In genomic region chr11:101646283-101646794, GRCm38 (mm10) we compare ENCODE assay signal across 11 mouse cellular contexts. TPM values are rescaled to one million over a fixed set of nuclear protein-coding genes. Genes with fewer than 3 reads are reported as not detected.
DNase-seq lines count a peak whose midpoint lies in the region; ATAC-seq and TF ChIP-seq lines count a peak whose summit lies in the region.
"Not testable (repeated sequence)": the region's sequence is repeated elsewhere in the genome, so short reads cannot be mapped to it uniquely, and the experiment has no call there.
"Had no signal": no experiment of that assay in that cellular context is flagged by ENCODE, and none has a peak within 500 bp of the region (broad histone marks: within the 10 kb centered on the region; RNA-seq: fewer than 3 reads in every experiment).

No protein-coding gene starts in this region.

- peak overlapping the region; percentile 64 for H3K9ac ChIP-seq in MEL (ENCODE audit: control insufficient read depth, low read depth, low read length, poor library complexity, severe bottlenecking)
- H3K9ac ChIP-seq in embryonic facial prominence, embryonic 13.5 days = peak overlapping the region; percentile 67
- H3K9ac ChIP-seq in forebrain, postnatal 0 days = peak overlapping the region; percentile 76
- H3K9ac ChIP-seq in hindbrain, embryonic 13.5 days = peak overlapping the region; percentile 66
- peak overlapping the region; percentile 58 for H3K9ac ChIP-seq in liver, embryonic 16.5 days (ENCODE audit: low read depth, low read length)
- peak overlapping the region; percentile 46; the same call in 1 of the 2 replicates for H3K9ac ChIP-seq in midbrain, postnatal 0 days (replicated peaks; ENCODE audit: low read length, poor library complexity, severe bottlenecking)
- 0 out of 2 replicates have a peak overlapping the region, but pooled peaks have one; percentile 12 for H3K9ac ChIP-seq in stomach, embryonic 15.5 days

- H3K4me2 ChIP-seq in embryonic facial prominence, embryonic 13.5 days = peak overlapping the region; percentile 49
- peak overlapping the region; percentile 50 for H3K4me2 ChIP-seq in forebrain, postnatal 0 days (ENCODE audit: low read depth)
- H3K4me2 ChIP-seq in hindbrain, embryonic 13.5 days = peak overlapping the region; percentile 44
- peak overlapping the region; percentile 64 for H3K4me2 ChIP-seq in liver, embryonic 16.5 days (ENCODE audit: low read depth, low read length)
- H3K4me2 ChIP-seq in midbrain, postnatal 0 days (ENCODE audit: low read depth, low read length, poor library complexity, severe bottlenecking) = peak overlapping the region; percentile 36
- H3K4me2 ChIP-seq in stomach, embryonic 15.5 days = peak overlapping the region; percentile 48

- TF ChIP-seq EP300 in MEL (IDR thresholded peaks at IDR 0.05; ENCODE audit: low read depth in 1 of 2, low read length in 2 of 2) = not testable (repeated sequence)

- not testable (repeated sequence) for H3K27me3 ChIP-seq in MEL (ENCODE audit: control insufficient read depth in 1 of 2, insufficient read depth in 2 of 2, low read length in 2 of 2); embryonic facial prominence, embryonic 13.5 days; forebrain, postnatal 0 days (ENCODE audit: insufficient read depth, low read length); hindbrain, embryonic 13.5 days; liver, embryonic 16.5 days (ENCODE audit: control insufficient read depth, insufficient read depth, low read depth, low read length); midbrain, postnatal 0 days (ENCODE audit: insufficient read depth, low read length); stomach, embryonic 15.5 days (replicated peaks)

- H3K27ac ChIP-seq in MEL (ENCODE audit: control insufficient read depth, low read depth, low read length) = not testable (repeated sequence)
- H3K27ac ChIP-seq in embryonic facial prominence, embryonic 13.5 days = peak overlapping the region; percentile 94
- H3K27ac ChIP-seq in forebrain, postnatal 0 days (ENCODE audit: low read depth, low read length) = peak overlapping the region; percentile 91
- H3K27ac ChIP-seq in hindbrain, embryonic 13.5 days = peak overlapping the region; percentile 95
- peak overlapping the region; percentile 99 for H3K27ac ChIP-seq in layer of hippocampus, adult 2 months
- peak overlapping the region; percentile 70; the same call in 1 of the 2 replicates for H3K27ac ChIP-seq in liver, embryonic 16.5 days (ENCODE audit: low read length)
- peak overlapping the region; percentile 87 for H3K27ac ChIP-seq in midbrain, postnatal 0 days (ENCODE audit: low read depth, low read length)
- peak overlapping the region; percentile 89 for H3K27ac ChIP-seq in stomach, embryonic 15.5 days

- WGBS in embryonic facial prominence, embryonic 13.5 days = 10% methylated on average over 16 of the region's 16 CpGs
- 12% methylated on average over 13 of the region's 16 CpGs for WGBS in forebrain, postnatal 0 days
- 16% methylated on average over 16 of the region's 16 CpGs for WGBS in hindbrain, embryonic 13.5 days
- 17% methylated on average over 13 of the region's 16 CpGs for WGBS in liver, embryonic 16.5 days (ENCODE audit: insufficient replicate concordance)
- 13% methylated on average over 13 of the region's 16 CpGs for WGBS in midbrain, postnatal 0 days
- WGBS in stomach, embryonic 15.5 days = 10% methylated on average over 16 of the region's 16 CpGs

- not testable (repeated sequence) for TF ChIP-seq CTCF in MEL (IDR thresholded peaks at IDR 0.05 in 2 of 3, conservative IDR thresholded peaks at IDR 0.05 in 1 of 3; ENCODE audit: control insufficient read depth in 1 of 3, insufficient read depth in 1 of 3, low read depth in 2 of 3, low read length in 3 of 3, poor library complexity in 1 of 3, severe bottlenecking in 1 of 3); forebrain, postnatal 0 days (IDR thresholded peaks at IDR 0.05; ENCODE audit: low read depth); layer of hippocampus, adult 2 months (conservative IDR thresholded peaks at IDR 0.05); midbrain, postnatal 0 days (IDR thresholded peaks at IDR 0.05)

- H3K9me3 ChIP-seq in MEL (replicated peaks; ENCODE audit: insufficient read depth, low read length); embryonic facial prominence, embryonic 13.5 days; forebrain, postnatal 0 days (ENCODE audit: low read length); hindbrain, embryonic 13.5 days; liver, embryonic 16.5 days (replicated peaks; ENCODE audit: control insufficient read depth, low read length); midbrain, postnatal 0 days (ENCODE audit: low read length); stomach, embryonic 15.5 days: not testable (repeated sequence)

- TF ChIP-seq POLR2A in MEL (IDR thresholded peaks at IDR 0.05; ENCODE audit: control insufficient read depth in 1 of 2, insufficient read depth in 1 of 2, low read depth in 1 of 2, low read length in 2 of 2, poor library complexity in 1 of 2) = not testable (repeated sequence)

- ATAC-seq in embryonic facial prominence, embryonic 13.5 days (ENCODE audit: insufficient number of reproducible peaks, insufficient read depth, low FRiP score, low TSS enrichment, low read depth) = peak; percentile 2; the same call in 1 of the 2 replicates
- ATAC-seq in forebrain, postnatal 0 days = peak; percentile 12
- not testable (repeated sequence) for ATAC-seq in hindbrain, embryonic 13.5 days (ENCODE audit: low FRiP score); midbrain, postnatal 0 days (ENCODE audit: low FRiP score); stomach, embryonic 15.5 days (ENCODE audit: insufficient read depth, low FRiP score, low read depth)
- peak; percentile 0; the same call in 1 of the 2 replicates for ATAC-seq in liver, embryonic 16.5 days (ENCODE audit: low read depth)

- H3K36me3 ChIP-seq in MEL (ENCODE audit: control insufficient read depth in 1 of 2, insufficient read depth in 2 of 2, low read length in 2 of 2); embryonic facial prominence, embryonic 13.5 days; forebrain, postnatal 0 days (ENCODE audit: insufficient read depth); hindbrain, embryonic 13.5 days; liver, embryonic 16.5 days (ENCODE audit: control insufficient read depth, insufficient read depth); midbrain, postnatal 0 days (ENCODE audit: insufficient read depth, low read length); stomach, embryonic 15.5 days: not testable (repeated sequence)

- peak overlapping the region; percentile 45 to 49 for H3K4me3 ChIP-seq in MEL (ENCODE audit: control insufficient read depth in 1 of 2, insufficient read depth in 1 of 2, low read depth in 2 of 2, low read length in 2 of 2)
- peak overlapping the region; percentile 37 for H3K4me3 ChIP-seq in embryonic facial prominence, embryonic 13.5 days
- H3K4me3 ChIP-seq in forebrain, postnatal 0 days (ENCODE audit: low read depth, low read length) = peak overlapping the region; percentile 21
- H3K4me3 ChIP-seq in hindbrain, embryonic 13.5 days = peak overlapping the region; percentile 28
- H3K4me3 ChIP-seq in layer of hippocampus, adult 2 months = peak overlapping the region; percentile 50
- peak overlapping the region; percentile 52 for H3K4me3 ChIP-seq in liver, embryonic 16.5 days (ENCODE audit: low read depth, low read length)
- H3K4me3 ChIP-seq in midbrain, postnatal 0 days (ENCODE audit: low read depth, low read length) = peak overlapping the region; percentile 16; the same call in 1 of the 2 replicates
- H3K4me3 ChIP-seq in stomach, embryonic 15.5 days (replicated peaks) = peak overlapping the region; percentile 32

- H3K79me2 ChIP-seq in MEL (ENCODE audit: control insufficient read depth, insufficient read depth, low read length, poor library complexity) = not testable (repeated sequence)

- not testable (repeated sequence) for TF ChIP-seq RAD21 in MEL (IDR thresholded peaks at IDR 0.05; ENCODE audit: low read depth, low read length)

- peak; percentile 44 for DNase-seq in MEL (ENCODE audit: low read depth, low spot score)
- peak; percentile 56 for DNase-seq in forebrain, postnatal 0 days
- DNase-seq in layer of hippocampus, adult 2 months (ENCODE audit: low spot score in 2 of 2); midbrain, postnatal 0 days (ENCODE audit: low spot score): not testable (repeated sequence)

- not testable (repeated sequence) for H3K4me1 ChIP-seq in MEL (ENCODE audit: control insufficient read depth in 1 of 2, insufficient read depth in 2 of 2, low read length in 2 of 2); embryonic facial prominence, embryonic 13.5 days; forebrain, postnatal 0 days (ENCODE audit: insufficient read depth); hindbrain, embryonic 13.5 days (replicated peaks); liver, embryonic 16.5 days (ENCODE audit: control insufficient read depth, low read depth, low read length); midbrain, postnatal 0 days (ENCODE audit: insufficient read depth, low read length); stomach, embryonic 15.5 days

RNA-seq across cellular contexts. Expression of gene Arl4d, which starts 19.0 kb away (rescaled TPM):
- total RNA-seq in MEL (2012; rRNA removed) = 0.23 and 0.33 TPM in 2 replicates
- under 1 TPM in 1 of 2 experiments, not detected in 1; 0.17 TPM for polyA plus RNA-seq in MEL (2012; ENCODE audit: insufficient read depth in 1 of 2, insufficient read length in 2 of 2, low read depth in 1 of 2, low replicate concordance in 2 of 2, missing spikeins in 1 of 2)
- polyA plus RNA-seq in embryonic facial prominence, embryonic 13.5 days (2015; fragmentation: Nextera tagmentation; extraction: Ambion mirVana) = 3.3 and 3.4 TPM in 2 replicates
- total RNA-seq in forebrain, postnatal 0 days (2014; rRNA removed) = 22.5 and 28.3 TPM in 2 replicates
- 13.4 and 15.7 TPM in 2 replicates for polyA plus RNA-seq in forebrain, postnatal 0 days (2015; fragmentation: Nextera tagmentation; extraction: Ambion mirVana)
- 8.0 and 10.7 TPM in 2 replicates for polyA plus RNA-seq in hindbrain, embryonic 13.5 days (2015; fragmentation: Nextera tagmentation; extraction: Ambion mirVana)
- total RNA-seq in layer of hippocampus, adult 2 months (2021) = 10 to 100 TPM; 10.6 to 16.0 TPM
- polyA plus RNA-seq in liver, embryonic 16.5 days (2015; fragmentation: Nextera tagmentation; extraction: Ambion mirVana) = 0.99 and 1.3 TPM in 2 replicates
- total RNA-seq in midbrain, postnatal 0 days (2014; rRNA removed) = 4.5 and 6.9 TPM in 2 replicates
- 5.7 and 7.1 TPM in 2 replicates for polyA plus RNA-seq in midbrain, postnatal 0 days (2015; fragmentation: Nextera tagmentation; extraction: Ambion mirVana)
- polyA plus RNA-seq in stomach, embryonic 15.5 days (2015; fragmentation: Nextera tagmentation; extraction: Ambion mirVana) = 7.6 and 7.7 TPM in 2 replicates

RNA-seq across cellular contexts. Expression of gene Rdm1, which starts 19.3 kb away (rescaled TPM):
- total RNA-seq in MEL (2012; rRNA removed) = 6.5 and 6.7 TPM in 2 replicates
- polyA plus RNA-seq in MEL (2012; ENCODE audit: insufficient read depth in 1 of 2, insufficient read length in 2 of 2, low read depth in 1 of 2, low replicate concordance in 2 of 2, missing spikeins in 1 of 2) = 1 to 10 TPM in 1 of 2 experiments, not detected in 1; 6.8 TPM
- 55.5 and 63.7 TPM in 2 replicates for polyA plus RNA-seq in embryonic facial prominence, embryonic 13.5 days (2015; fragmentation: Nextera tagmentation; extraction: Ambion mirVana)
- 4.4 and 5.2 TPM in 2 replicates for total RNA-seq in forebrain, postnatal 0 days (2014; rRNA removed)
- 8.6 and 9.0 TPM in 2 replicates for polyA plus RNA-seq in forebrain, postnatal 0 days (2015; fragmentation: Nextera tagmentation; extraction: Ambion mirVana)
- polyA plus RNA-seq in hindbrain, embryonic 13.5 days (2015; fragmentation: Nextera tagmentation; extraction: Ambion mirVana) = 15.5 and 18.9 TPM in 2 replicates
- total RNA-seq in layer of hippocampus, adult 2 months (2021) = 1 to 10 TPM; 8.4 to 10.0 TPM
- 10.1 and 13.2 TPM in 2 replicates for polyA plus RNA-seq in liver, embryonic 16.5 days (2015; fragmentation: Nextera tagmentation; extraction: Ambion mirVana)
- total RNA-seq in midbrain, postnatal 0 days (2014; rRNA removed) = 2.8 and 3.6 TPM in 2 replicates
- polyA plus RNA-seq in midbrain, postnatal 0 days (2015; fragmentation: Nextera tagmentation; extraction: Ambion mirVana) = 8.3 and 9.2 TPM in 2 replicates
- 37.6 and 39.6 TPM in 2 replicates for polyA plus RNA-seq in stomach, embryonic 15.5 days (2015; fragmentation: Nextera tagmentation; extraction: Ambion mirVana)

RNA-seq across cellular contexts. Expression of gene Gm11634, which starts 47.3 kb away (rescaled TPM):
- total RNA-seq in MEL (2012; rRNA removed) = not detected in 2 replicates
- not detected for polyA plus RNA-seq in MEL (2012; ENCODE audit: insufficient read depth in 1 of 2, insufficient read length in 2 of 2, low read depth in 1 of 2, low replicate concordance in 2 of 2, missing spikeins in 1 of 2)
- polyA plus RNA-seq in embryonic facial prominence, embryonic 13.5 days (2015; fragmentation: Nextera tagmentation; extraction: Ambion mirVana) = not detected in 2 replicates
- not detected in 2 replicates for total RNA-seq in forebrain, postnatal 0 days (2014; rRNA removed)
- not detected in 2 replicates for polyA plus RNA-seq in forebrain, postnatal 0 days (2015; fragmentation: Nextera tagmentation; extraction: Ambion mirVana)
- polyA plus RNA-seq in hindbrain, embryonic 13.5 days (2015; fragmentation: Nextera tagmentation; extraction: Ambion mirVana) = not detected in 2 replicates
- total RNA-seq in layer of hippocampus, adult 2 months (2021) = not detected
- polyA plus RNA-seq in liver, embryonic 16.5 days (2015; fragmentation: Nextera tagmentation; extraction: Ambion mirVana) = 0.15 TPM in 1 of 2 replicates, not detected in the other
- total RNA-seq in midbrain, postnatal 0 days (2014; rRNA removed) = not detected in 2 replicates
- polyA plus RNA-seq in midbrain, postnatal 0 days (2015; fragmentation: Nextera tagmentation; extraction: Ambion mirVana) = not detected in 2 replicates
- not detected in 2 replicates for polyA plus RNA-seq in stomach, embryonic 15.5 days (2015; fragmentation: Nextera tagmentation; extraction: Ambion mirVana)
- total RNA-seq: adrenal gland, postnatal 36 days; left cerebral cortex, postnatal 4 days had no signal
- polyA plus RNA-seq: urinary bladder, adult 2 months had no signal

Comparison
In these comparisons a context has a peak if more than half of its experiments do, and no peak if none do; other contexts are left out.
1. H3K9ac ChIP-seq: peak in every context shown above with its lines; median percentile 76 in forebrain, postnatal 0 days; 67 in embryonic facial prominence, embryonic 13.5 days; 66 in hindbrain, embryonic 13.5 days; 64 in MEL; 58 in liver, embryonic 16.5 days; 46 in midbrain, postnatal 0 days; 12 in stomach, embryonic 15.5 days.